Mouse (Mus musculus): Measurements from ENCODE around the gene Foxn1. TPM values are rescaled to one million over a fixed set of nuclear protein-coding genes. Genes with fewer than 3 reads are reported as not detected.

Foxn1 gene
- polyA plus RNA-seq, 1 experiment from 2014 or later = not detected

GRCm38 (mm10) chr11:78396950-78397349, 10.6 kb upstream of the Foxn1 start:
- Histone ChIP-seq H3K36me3 (no peaks in the 10 kb centered on the region), H3K4me3 (peak overlapping the region; percentile 47), H3K9me3 (replicated peaks) (no peaks in the 10 kb centered on the region), H3K4me1 (peaks cover 23% of the 10 kb centered on the region), H3K27me3 (ENCODE audit: low read depth, poor library complexity, severe bottlenecking) (peaks cover 24% of the 10 kb centered on the region; the same call in 1 of the 2 replicates), H3K27ac (replicated peaks) (peak overlapping the region; percentile 77)
- no peak for DNase-seq (ENCODE audit: low spot score)
- 39% methylated on average over 11 of the region's 11 CpGs for WGBS

DNA sequence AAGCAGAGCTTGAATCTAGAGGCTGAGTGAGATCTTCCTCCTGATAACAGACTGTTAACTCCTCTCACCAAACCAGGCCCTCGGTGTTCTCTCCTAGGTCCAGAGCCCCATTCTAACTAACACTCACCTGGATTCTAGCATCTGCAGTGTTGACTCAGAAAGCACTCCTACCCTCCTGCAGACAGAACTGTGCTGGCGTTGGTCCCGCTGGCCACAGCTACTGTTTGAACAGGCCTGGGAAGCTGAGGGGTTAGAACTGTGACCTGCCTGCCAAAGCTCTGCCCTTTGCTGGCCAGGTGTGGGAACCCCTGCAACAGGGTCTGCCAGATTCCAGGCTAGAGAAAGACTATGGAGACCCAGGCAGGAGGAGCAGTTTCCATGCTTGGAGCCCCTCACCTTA, 6.4 kb upstream of the Foxn1 start:
- Histone ChIP-seq H3K9me3 (replicated peaks) (no peaks in the 10 kb centered on the region), H3K27ac (replicated peaks) (no peak overlapping the region), H3K36me3 (no peaks in the 10 kb centered on the region), H3K27me3 (ENCODE audit: low read depth, poor library complexity, severe bottlenecking) (0 out of 2 replicates have a peak, but pooled peaks cover 5% of the 10 kb centered on the region), H3K4me1 (peaks cover 9% of the 10 kb centered on the region), H3K4me3 (no peak overlapping the region)
- no peak for DNase-seq (ENCODE audit: low spot score)
- 87% methylated on average over 3 of the region's 3 CpGs for WGBS

DNA sequence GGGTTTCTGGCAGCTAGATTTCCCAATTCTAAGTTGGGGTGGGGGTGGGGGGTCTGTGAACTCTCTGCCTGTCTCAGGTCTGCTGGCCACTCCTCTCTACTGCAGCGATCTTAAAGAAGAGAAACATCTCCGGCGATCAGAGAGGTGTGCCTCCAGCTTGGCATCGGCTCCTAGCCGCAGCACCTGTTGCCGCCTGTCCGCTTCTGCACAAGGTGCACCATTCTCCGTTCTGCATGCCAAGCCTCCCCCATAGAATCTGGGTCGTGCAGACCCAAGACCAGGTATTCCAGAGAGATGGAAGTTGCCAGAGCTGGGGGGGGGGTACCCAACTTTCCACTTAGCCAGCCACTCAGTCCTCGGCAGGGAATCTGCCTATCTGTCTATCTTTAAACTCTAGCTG, 582 bp downstream of the Foxn1 start:
- Histone ChIP-seq H3K9me3 (replicated peaks) (no peaks in the 10 kb centered on the region), H3K4me3 (no peak overlapping the region), H3K36me3 (no peaks in the 10 kb centered on the region), H3K27me3 (ENCODE audit: low read depth, poor library complexity, severe bottlenecking) (no peaks in the 10 kb centered on the region), H3K27ac (replicated peaks) (no peak overlapping the region), H3K4me1 (peaks cover 6% of the 10 kb centered on the region; the same call in 1 of the 2 replicates)
- no peak for DNase-seq (ENCODE audit: low spot score)
- WGBS = 88% methylated on average over 10 of the region's 10 CpGs

GRCm38 (mm10) chr11:78382701-78383100, 3.7 kb downstream of the Foxn1 start:
- DNase-seq (ENCODE audit: low spot score) = no peak
- no peaks in the 10 kb centered on the region for H3K36me3 ChIP-seq
- 0 out of 2 replicates have a peak overlapping the region, but pooled peaks have one; percentile 23 for H3K27ac ChIP-seq (replicated peaks)
- no peaks in the 10 kb centered on the region for H3K27me3 ChIP-seq (ENCODE audit: low read depth, poor library complexity, severe bottlenecking)
- no peaks in the 10 kb centered on the region for H3K9me3 ChIP-seq (replicated peaks)
- peaks cover 6% of the 10 kb centered on the region; the same call in 1 of the 2 replicates for H3K4me1 ChIP-seq
- H3K4me3 ChIP-seq = no peak overlapping the region
- whole genome bisulfite sequencing = 29% methylated on average over 5 of the region's 5 CpGs

DNA sequence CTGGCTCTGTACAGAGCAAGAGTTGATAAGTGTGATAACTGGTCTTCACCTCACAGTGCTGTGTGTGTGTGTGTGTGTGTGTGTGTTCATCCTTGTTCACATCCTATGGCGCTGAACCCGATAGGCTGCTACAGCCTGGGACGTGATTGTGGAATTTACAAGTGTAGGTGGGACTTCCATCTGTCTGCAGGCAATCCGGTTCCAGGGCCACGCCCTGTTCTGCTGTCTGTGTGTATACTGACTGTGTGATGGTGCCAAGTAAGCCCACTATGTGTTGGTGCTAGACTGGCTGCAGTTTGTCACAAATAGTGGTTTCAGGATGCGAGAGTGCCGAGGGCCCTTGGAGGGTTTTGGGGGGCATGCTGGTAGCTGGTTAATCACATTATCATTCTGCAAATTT, 4.1 kb downstream of the Foxn1 start:
- 74% methylated on average over 7 of the region's 7 CpGs for WGBS
- Histone ChIP-seq H3K27ac (replicated peaks) (no peak overlapping the region), H3K4me3 (no peak overlapping the region), H3K9me3 (replicated peaks) (no peaks in the 10 kb centered on the region), H3K36me3 (no peaks in the 10 kb centered on the region), H3K27me3 (ENCODE audit: low read depth, poor library complexity, severe bottlenecking) (no peaks in the 10 kb centered on the region), H3K4me1 (peaks cover 6% of the 10 kb centered on the region; the same call in 1 of the 2 replicates)
- no peak for DNase-seq (ENCODE audit: low spot score)

GRCm38 (mm10) chr11:78380996-78381395, 5.4 kb downstream of the Foxn1 start:
- Histone ChIP-seq H3K4me3 (no peak overlapping the region), H3K36me3 (no peaks in the 10 kb centered on the region), H3K27ac (replicated peaks) (no peak overlapping the region), H3K4me1 (peaks cover 6% of the 10 kb centered on the region; the same call in 1 of the 2 replicates), H3K9me3 (replicated peaks) (no peaks in the 10 kb centered on the region), H3K27me3 (ENCODE audit: low read depth, poor library complexity, severe bottlenecking) (no peaks in the 10 kb centered on the region)
- no peak for DNase-seq (ENCODE audit: low spot score)
- 90% methylated on average over 3 of the region's 3 CpGs for WGBS

DNA sequence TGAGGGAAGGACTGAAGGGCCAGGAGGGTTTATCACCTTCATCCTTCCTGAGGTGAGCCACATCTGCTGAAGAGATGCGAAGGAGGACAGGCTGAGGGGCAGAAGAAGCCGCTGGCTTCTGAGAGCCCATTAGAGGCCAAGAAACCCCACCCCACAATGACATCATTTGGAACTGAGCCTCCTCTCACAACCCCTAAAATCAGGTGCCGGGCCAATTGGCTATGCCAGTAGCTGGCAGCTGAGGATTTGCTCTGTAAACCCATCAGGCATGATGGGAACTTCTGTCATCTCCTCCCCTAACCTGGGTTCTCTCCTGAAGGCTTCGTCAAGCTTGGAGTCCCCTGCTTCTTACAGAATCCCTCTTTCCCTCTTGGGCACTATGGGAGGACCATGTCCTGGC, 6.0 kb downstream of the Foxn1 start:
- H3K4me1 ChIP-seq = peaks cover 6% of the 10 kb centered on the region; the same call in 1 of the 2 replicates
- H3K27ac ChIP-seq (replicated peaks) = no peak overlapping the region
- no peaks in the 10 kb centered on the region for H3K9me3 ChIP-seq (replicated peaks)
- no peak overlapping the region for H3K4me3 ChIP-seq
- no peaks in the 10 kb centered on the region for H3K27me3 ChIP-seq (ENCODE audit: low read depth, poor library complexity, severe bottlenecking)
- no peaks in the 10 kb centered on the region for H3K36me3 ChIP-seq
- no peak for DNase-seq (ENCODE audit: low spot score)
- 80% methylated on average over 4 of the region's 4 CpGs for WGBS

DNA sequence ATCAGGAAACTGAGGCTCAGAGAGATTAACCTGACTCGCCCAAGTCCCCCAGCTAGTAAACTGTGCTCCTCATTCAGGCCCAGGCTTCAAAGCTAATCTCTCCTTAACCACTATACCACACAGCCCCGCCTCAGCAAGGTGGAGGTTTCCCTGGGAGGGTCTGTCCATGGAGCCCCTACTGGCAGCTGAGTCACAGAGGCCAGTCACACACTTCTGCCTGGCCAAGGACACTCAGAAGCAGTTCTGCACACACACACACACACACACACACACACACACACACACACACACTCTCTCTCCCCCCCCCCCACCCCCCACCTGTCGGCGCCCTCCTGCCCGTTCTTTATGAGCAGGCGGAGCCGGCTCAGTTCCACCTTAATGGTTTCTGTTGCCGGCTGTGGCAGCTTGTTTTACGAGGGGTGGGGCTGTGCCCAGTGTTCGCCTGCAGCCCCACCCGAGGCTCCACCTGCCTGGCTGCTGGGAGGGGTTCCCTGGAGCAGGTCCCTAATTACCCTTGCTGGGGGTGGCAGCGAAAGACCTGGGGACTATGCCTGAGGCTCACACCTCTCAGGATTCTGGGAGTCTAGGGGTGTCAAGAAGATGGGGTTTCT, 8.7 kb downstream of the Foxn1 start:
- Histone ChIP-seq H3K27me3 (ENCODE audit: low read depth, poor library complexity, severe bottlenecking) (no peaks in the 10 kb centered on the region), H3K36me3 (no peaks in the 10 kb centered on the region), H3K4me3 (no peak overlapping the region), H3K9me3 (replicated peaks) (no peaks in the 10 kb centered on the region), H3K4me1 (peaks cover 16% of the 10 kb centered on the region; the same call in 1 of the 2 replicates), H3K27ac (replicated peaks) (no peak overlapping the region)
- no peak for DNase-seq (ENCODE audit: low spot score)
- WGBS = 52% methylated on average over 12 of the region's 12 CpGs

GRCm38 (mm10) chr11:78374147-78374546, 12.2 kb downstream of the Foxn1 start:
- no peaks in the 10 kb centered on the region for H3K9me3 ChIP-seq (replicated peaks)
- H3K4me1 ChIP-seq = peaks cover 22% of the 10 kb centered on the region; the same call in 1 of the 2 replicates
- H3K4me3 ChIP-seq = no peak overlapping the region
- H3K27me3 ChIP-seq (ENCODE audit: low read depth, poor library complexity, severe bottlenecking) = no peaks in the 10 kb centered on the region
- no peak for DNase-seq (ENCODE audit: low spot score)
- no peak overlapping the region for H3K27ac ChIP-seq (replicated peaks)
- 84% methylated on average over 8 of the region's 8 CpGs for WGBS
- H3K36me3 ChIP-seq = no peaks in the 10 kb centered on the region

- H3K4me3 ChIP-seq = no peak overlapping the region
- 70% methylated on average over 7 of the region's 7 CpGs for WGBS
- H3K27me3 ChIP-seq (ENCODE audit: low read depth, poor library complexity, severe bottlenecking) = no peaks in the 10 kb centered on the region
- no peaks in the 10 kb centered on the region for H3K36me3 ChIP-seq
- DNase-seq (ENCODE audit: low spot score) = no peak
- H3K4me1 ChIP-seq = peaks cover 22% of the 10 kb centered on the region; the same call in 1 of the 2 replicates
- H3K9me3 ChIP-seq (replicated peaks) = no peaks in the 10 kb centered on the region
- no peak overlapping the region; the same call in 1 of the 2 replicates for H3K27ac ChIP-seq (replicated peaks)
Measured at GRCm38 (mm10) chr11:78372610-78373009, 13.7 kb downstream of the Foxn1 start.

DNA sequence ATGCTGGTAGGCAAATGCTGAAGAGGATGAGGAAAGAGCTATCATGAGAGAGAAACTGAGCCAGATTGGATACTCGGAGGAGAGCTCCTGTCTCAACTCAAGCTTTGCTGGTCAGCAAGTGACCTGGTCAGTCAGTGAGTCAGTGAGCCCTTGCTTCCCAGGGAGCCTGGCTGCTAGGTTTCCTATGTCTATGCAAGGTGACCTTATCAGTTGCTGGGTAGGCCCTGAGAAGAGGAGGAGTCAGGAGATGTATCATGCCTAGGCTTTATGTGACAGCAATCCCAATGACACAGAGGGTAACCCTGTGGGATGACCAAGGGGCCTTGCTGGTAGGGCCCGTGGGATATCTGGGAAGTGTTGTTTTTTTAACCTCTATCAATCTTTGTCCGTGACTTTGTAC, 14.2 kb downstream of the Foxn1 start:
- no peak for DNase-seq (ENCODE audit: low spot score)
- 89% methylated on average over 3 of the region's 3 CpGs for WGBS
- H3K27ac ChIP-seq (replicated peaks) = no peak overlapping the region
- H3K4me1 ChIP-seq = peaks cover 22% of the 10 kb centered on the region; the same call in 1 of the 2 replicates
- no peaks in the 10 kb centered on the region for H3K9me3 ChIP-seq (replicated peaks)
- no peak overlapping the region for H3K4me3 ChIP-seq
- no peaks in the 10 kb centered on the region for H3K36me3 ChIP-seq
- H3K27me3 ChIP-seq (ENCODE audit: low read depth, poor library complexity, severe bottlenecking) = no peaks in the 10 kb centered on the region

- Histone ChIP-seq H3K27me3 (ENCODE audit: low read depth, poor library complexity, severe bottlenecking) (no peaks in the 10 kb centered on the region), H3K36me3 (no peaks in the 10 kb centered on the region), H3K4me3 (no peak overlapping the region), H3K9me3 (replicated peaks) (no peaks in the 10 kb centered on the region), H3K27ac (replicated peaks) (no peak overlapping the region), H3K4me1 (peaks cover 22% of the 10 kb centered on the region; the same call in 1 of the 2 replicates)
- WGBS = 89% methylated on average over 11 of the region's 11 CpGs
- DNase-seq (ENCODE audit: low spot score) = no peak
Measured at GRCm38 (mm10) chr11:78371711-78372110, 14.6 kb downstream of the Foxn1 start.

GRCm38 (mm10) chr11:78370389-78370788, 16.0 kb downstream of the Foxn1 start:
- Histone ChIP-seq H3K9me3 (replicated peaks) (no peaks in the 10 kb centered on the region), H3K27me3 (ENCODE audit: low read depth, poor library complexity, severe bottlenecking) (no peaks in the 10 kb centered on the region), H3K27ac (replicated peaks) (no peak overlapping the region), H3K36me3 (no peaks in the 10 kb centered on the region), H3K4me1 (peaks cover 22% of the 10 kb centered on the region; the same call in 1 of the 2 replicates), H3K4me3 (no peak overlapping the region)
- 52% methylated on average over 1 of the region's 1 CpGs for WGBS
- DNase-seq (ENCODE audit: low spot score) = no peak

Data from midbrain, embryonic 10.5 days (tissue).